Mouse (Mus musculus) megakaryocyte progenitor cell, adult 5-6 weeks (primary cell): ENCODE results near the gene Ankrd13b. TPM values are rescaled to one million over a fixed set of nuclear protein-coding genes. Genes with fewer than 3 reads are reported as not detected.
"Not testable (repeated sequence)": the region's sequence is repeated elsewhere in the genome, so short reads cannot be mapped to it uniquely, and the experiment has no call there.

Experiments used
- ATAC-seq: replicated peaks from 2 replicates; pipeline ENCODE4 v1.8.0; 2016; ENCODE audit warnings: mild to moderate bottlenecking, moderate TSS enrichment, inconsistent platforms; ENCODE audit not compliant: poor library complexity
- total RNA-seq, 2 experiments: library from RNA; stranded (forward) in 1 of 2; stranded (reverse) in 1 of 2; fragments of 157-497, 149-512 nt in 1 of 2; fragments of 200-1000 nt in 1 of 2; gene quantifications; 2 replicates each; pipeline versions ENCODE4 v1.2.3 to v1.2.4; 2015 to 2017

Gene Ankrd13b
- total RNA-seq (2015): 10.0 and 10.4 TPM in 2 replicates
- total RNA-seq (2017): 5.7 and 6.0 TPM in 2 replicates

GRCm38 (mm10) chr11:77489591-77490235 lies at the start of gene Ankrd13b:
TSS of gene Ankrd13b (minus strand) at chr11:77489678.
- ATAC-seq: no peak

- ATAC-seq: no peak
Observed at GRCm38 (mm10) chr11:77532202-77532846, 42.8 kb upstream of the Ankrd13b start.

GRCm38 (mm10) chr11:77530862-77531261 lies 41.4 kb upstream of the Ankrd13b start:
- ATAC-seq: no peak

GRCm38 (mm10) chr11:77529644-77530043 lies 40.2 kb upstream of the Ankrd13b start:
- ATAC-seq: no peak

GRCm38 (mm10) chr11:77528420-77528819 lies 38.9 kb upstream of the Ankrd13b start:
- not testable (repeated sequence) for ATAC-seq

- peak; percentile 34; the same call in 1 of the 2 replicates for ATAC-seq
Observed at GRCm38 (mm10) chr11:77525804-77526486, 36.5 kb upstream of the Ankrd13b start.

- ATAC-seq: peak; percentile 62
Observed at GRCm38 (mm10) chr11:77520601-77521529, 31.4 kb upstream of the Ankrd13b start.

- peak; percentile 65 for ATAC-seq
Observed at GRCm38 (mm10) chr11:77519043-77519442, 29.6 kb upstream of the Ankrd13b start, which contains the start of gene Gm10392. TSS of gene Gm10392 (minus strand) at chr11:77519198.

- ATAC-seq: no peak
Observed at GRCm38 (mm10) chr11:77518051-77518798, 28.7 kb upstream of the Ankrd13b start.

GRCm38 (mm10) chr11:77516553-77517425 lies 27.3 kb upstream of the Ankrd13b start:
- ATAC-seq: no peak

GRCm38 (mm10) chr11:77515637-77516552 lies 26.4 kb upstream of the Ankrd13b start, which contains the start of gene Trp53i13:
TSS of gene Trp53i13 (minus strand) at chr11:77515980.
- ATAC-seq: no peak

- ATAC-seq: peak; percentile 27
Observed at GRCm38 (mm10) chr11:77514832-77515636, 25.6 kb upstream of the Ankrd13b start, which contains the start of gene Abhd15. TSS of gene Abhd15 (plus strand) at chr11:77515121.

GRCm38 (mm10) chr11:77514281-77514831 lies 24.9 kb upstream of the Ankrd13b start:
- ATAC-seq: peak; percentile 34

- no peak for ATAC-seq
Observed at GRCm38 (mm10) chr11:77513811-77514170, 24.3 kb upstream of the Ankrd13b start.

GRCm38 (mm10) chr11:77512891-77513810 lies 23.7 kb upstream of the Ankrd13b start:
- peak; percentile 50 for ATAC-seq

GRCm38 (mm10) chr11:77511336-77511735 lies 21.9 kb upstream of the Ankrd13b start:
- ATAC-seq: no peak
